Mouse (Mus musculus) lung, postnatal 0 days (tissue): ENCODE data around the gene Abcg1. TPM values are rescaled to one million over a fixed set of nuclear protein-coding genes. Genes with fewer than 3 reads are reported as not detected.

Source experiments
- ATAC-seq: fragments of 200-750 bp; cut with Nextera tagmentation; 2 replicates; pipeline ENCODE4 v1.8.0; 2017; ENCODE audit warnings: moderate library complexity
- DNase-seq: peaks from one replicate; pipeline ENCODE4 v3.0.0-alpha.2; 2016; ENCODE audit warnings: low spot score
- H3K27ac ChIP-seq: fragments of 300-500 bp; sonication (generic); 2 replicates; pipeline ENCODE4 v1.5.1; 2014; ENCODE audit warnings: antibody characterized with exemption, mild to moderate bottlenecking, low read length, mixed read lengths
- H3K27me3 ChIP-seq: fragments of 300-500 bp; sonication (generic); replicated peaks from 2 replicates; pipeline ENCODE4 v1.6.1; 2014; ENCODE audit warnings: low read length, mixed read lengths; ENCODE audit not compliant: insufficient read depth
- H3K36me3 ChIP-seq: fragments of 300-500 bp; sonication (generic); 2 replicates; pipeline ENCODE4 v1.6.1; 2014; ENCODE audit warnings: low read length, mixed read lengths; ENCODE audit not compliant: insufficient read depth
- H3K4me1 ChIP-seq: fragments of 300-500 bp; sonication (generic); 2 replicates; pipeline ENCODE4 v1.6.1; 2014; ENCODE audit warnings: antibody characterized with exemption, low read depth, low read length, mixed read lengths; ENCODE audit not compliant: insufficient read depth
- H3K4me2 ChIP-seq: fragments of 300-500 bp; sonication (generic); replicated peaks from 2 replicates; pipeline ENCODE4 v1.6.1; 2014; ENCODE audit warnings: low read depth, mild to moderate bottlenecking, low read length, moderate library complexity, mixed read lengths
- H3K4me3 ChIP-seq: fragments of 300-500 bp; sonication (generic); 2 replicates; pipeline ENCODE4 v1.5.1; 2014; ENCODE audit warnings: low read depth, low read length
- H3K9ac ChIP-seq: fragments of 300-500 bp; sonication (generic); replicated peaks from 2 replicates; pipeline ENCODE4 v1.6.1; 2014; ENCODE audit warnings: low read depth, mild to moderate bottlenecking
- H3K9me3 ChIP-seq: fragments of 300-500 bp; sonication (generic); 2 replicates; pipeline ENCODE4 v1.6.1; 2016; ENCODE audit warnings: low read length, mixed read lengths
- CTCF ChIP-seq: IDR thresholded peaks from 2 replicates; pipeline ENCODE4 v1.5.1; 2016; ENCODE audit warnings: antibody characterized with exemption, mild to moderate bottlenecking
- EP300 ChIP-seq: IDR thresholded peaks from 2 replicates; pipeline ENCODE4 v1.6.1; 2016; ENCODE audit warnings: antibody characterized with exemption, mild to moderate bottlenecking, control low read depth
- WGBS: fragments of 180-500 bp; shearing (Covaris S2); extraction: QIAGEN DNeasy Blood & Tissue Kit; methylation state at CpG from one replicate; pipeline ENCODE4 v1.1.7; 2014; 5-methylcytosine and 5-hydroxymethylcytosine counted together
- polyA plus RNA-seq: library from polyadenylated mRNA; unstranded; fragments of >200 nt; fragmentation: Nextera tagmentation; extraction: Ambion mirVana; gene quantifications from 2 replicates; pipeline ENCODE4 v1.2.1, GENCODE M21; 2015

Gene Abcg1
- polyA plus RNA-seq, 1 experiment from 2014 or later, result 26.9 TPM

DNA sequence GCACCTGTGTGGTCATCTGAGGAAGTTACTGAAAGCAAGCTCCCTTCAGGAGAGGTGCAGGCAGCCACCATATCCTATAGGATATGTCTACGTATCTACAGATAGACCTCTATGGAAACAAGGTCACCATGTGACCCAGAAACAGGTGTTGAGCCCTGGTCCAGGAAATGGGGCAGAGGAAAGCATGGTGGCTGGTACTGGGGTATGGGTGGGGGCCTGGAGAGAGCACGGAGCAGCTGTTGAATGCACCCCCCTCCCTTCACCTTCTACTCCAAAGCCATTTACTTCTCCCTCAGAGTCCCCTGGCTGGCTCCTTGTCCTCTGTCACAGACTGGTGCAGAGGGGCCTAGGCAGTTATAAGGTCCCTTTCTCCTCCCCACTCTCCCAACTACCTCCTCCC, 106.3 kb downstream of the Abcg1 start:
- no peak overlapping the region for H3K9ac ChIP-seq
- no peak overlapping the region for H3K4me2 ChIP-seq
- no peaks in the 10 kb centered on the region for H3K36me3 ChIP-seq
- H3K27ac ChIP-seq, result no peak overlapping the region
- no peaks in the 10 kb centered on the region for H3K9me3 ChIP-seq
- H3K4me1 ChIP-seq, result no peaks in the 10 kb centered on the region
- H3K4me3 ChIP-seq, result no peak overlapping the region
- ATAC-seq (no peak), DNase-seq (no peak)
- no peaks in the 10 kb centered on the region for H3K27me3 ChIP-seq
- TF ChIP-seq EP300, result no peak
- TF ChIP-seq CTCF, result no peak
- WGBS, result 86% methylated on average over 2 of the region's 2 CpGs

DNA sequence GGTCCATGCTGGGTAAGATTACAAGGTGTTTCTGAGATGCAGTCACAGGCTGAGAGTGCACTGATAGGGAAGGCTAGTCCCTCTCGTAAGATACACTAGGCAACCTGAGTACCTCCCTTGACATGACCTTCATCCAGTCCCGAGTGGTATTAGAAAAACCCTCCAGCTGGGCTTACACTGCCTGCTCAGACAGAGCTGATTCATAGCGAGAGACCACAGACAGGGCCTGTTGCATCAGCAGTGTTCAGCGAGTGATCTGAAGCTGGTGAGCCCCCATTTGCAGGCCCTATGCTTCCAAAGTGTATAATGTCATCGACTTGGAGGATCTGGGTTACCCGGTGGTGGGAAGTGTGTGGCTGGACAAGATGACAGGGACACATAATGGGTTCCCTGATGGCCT, 107.7 kb downstream of the Abcg1 start, which contains the start of gene Tff1:
Tff1 (minus strand) TSS at position 151 of the 400 bp plus-strand sequence.
- Histone ChIP-seq H3K4me1 (no peaks in the 10 kb centered on the region), H3K27me3 (no peaks in the 10 kb centered on the region), H3K36me3 (no peaks in the 10 kb centered on the region), H3K9me3 (no peaks in the 10 kb centered on the region), H3K27ac (no peak within 1 kb of the TSS), H3K4me2 (no peak within 1 kb of the TSS), H3K9ac (no peak within 1 kb of the TSS), H3K4me3 (no peak within 1 kb of the TSS)
- ATAC-seq, result no peak
- no peak for DNase-seq
- TF ChIP-seq EP300, result no peak
- no peak for TF ChIP-seq CTCF
- 69% methylated on average over 6 of the region's 6 CpGs for WGBS

Other genes starting within 250 kb of the Abcg1 start
- gene Glp1r, start 155.9 kb upstream of the Abcg1 start, polyA plus RNA-seq, result 17.8 and 19.9 TPM in 2 replicates
- not detected in 2 replicates for gene Umodl1, start 103.0 kb upstream of the Abcg1 start, polyA plus RNA-seq
- gene Tff3, start 72.0 kb downstream of the Abcg1 start, polyA plus RNA-seq, result not detected in 2 replicates
- gene Tff2, start 86.6 kb downstream of the Abcg1 start, polyA plus RNA-seq, result 0.21 and 0.68 TPM in 2 replicates
- not detected in 2 replicates for gene Tff1, start 107.6 kb downstream of the Abcg1 start, polyA plus RNA-seq
- not detected in 2 replicates for gene Tmprss3, start 141.3 kb downstream of the Abcg1 start, polyA plus RNA-seq
- gene Ubash3a, start 150.2 kb downstream of the Abcg1 start, polyA plus RNA-seq, result 0.11 and 0.38 TPM in 2 replicates
- 21.4 and 25.2 TPM in 2 replicates for gene Rsph1, start 219.7 kb downstream of the Abcg1 start, polyA plus RNA-seq
- 25.2 and 33.9 TPM in 2 replicates for gene Slc37a1, start 229.1 kb downstream of the Abcg1 start, polyA plus RNA-seq